Mouse (Mus musculus) G1E (cell line): ENCODE data around the gene Olfr545. TPM values are rescaled to one million over a fixed set of nuclear protein-coding genes. Genes with fewer than 3 reads are reported as not detected.
A peak's percentile ranks its signal among the peaks of the same experiment; 100 is the strongest.

ENCODE experiments used
- ATAC-seq: 2 replicates; pipeline ENCODE4 v1.8.0; 2016; ENCODE audit warnings: mild to moderate bottlenecking; ENCODE audit not compliant: insufficient number of reproducible peaks, poor library complexity, low FRiP score, severe bottlenecking; ENCODE audit errors: extremely low read depth
- DNase-seq: peaks from one replicate; pipeline ENCODE4 v3.0.0; 2012; ENCODE audit warnings: low spot score
- H3K27me3 ChIP-seq: 2 replicates; pipeline ENCODE4 v1.6.1; 2012; ENCODE audit warnings: mild to moderate bottlenecking, low read length, inconsistent platforms; ENCODE audit not compliant: insufficient read depth
- H3K36me3 ChIP-seq: replicated peaks from 2 replicates; pipeline ENCODE3; 2012; ENCODE audit warnings: mild to moderate bottlenecking, inconsistent platforms
- H3K4me1 ChIP-seq: 2 replicates; pipeline ENCODE4 v1.6.1; 2012; ENCODE audit warnings: low read depth, low read length, inconsistent platforms, mixed read lengths; ENCODE audit not compliant: insufficient read depth
- H3K4me3 ChIP-seq: 2 replicates; pipeline ENCODE4 v1.5.1; 2012; ENCODE audit warnings: low read depth, mild to moderate bottlenecking, inconsistent platforms, low read length, moderate library complexity, mixed read lengths
- H3K9me3 ChIP-seq: replicated peaks from 2 replicates; pipeline ENCODE4 v1.6.1; 2012; ENCODE audit warnings: inconsistent platforms
- CTCF ChIP-seq: IDR thresholded peaks from 2 replicates; pipeline ENCODE4 v1.5.1; 2012; ENCODE audit warnings: low read depth, low read length, inconsistent platforms, mixed read lengths
- GATA1 ChIP-seq: IDR thresholded peaks from 2 replicates; pipeline ENCODE4 v1.6.1; 2012; ENCODE audit warnings: borderline replicate concordance, low read length, inconsistent platforms, mixed read lengths
- GATA2 ChIP-seq: IDR thresholded peaks from 2 replicates; pipeline ENCODE4 v1.6.1; 2012; ENCODE audit warnings: low read depth, low read length, inconsistent platforms, borderline replicate concordance
- POLR2AphosphoS5 ChIP-seq: IDR thresholded peaks from 2 replicates; pipeline ENCODE4 v1.6.1; 2012; ENCODE audit warnings: low read depth, low read length, inconsistent platforms; ENCODE audit not compliant: insufficient replicate concordance
- TAL1 ChIP-seq: conservative IDR thresholded peaks from 2 replicates; pipeline ENCODE4 v1.6.1; 2012; ENCODE audit warnings: low read depth, low read length, inconsistent platforms, mixed read lengths
- polyA plus RNA-seq: library from polyadenylated mRNA; stranded (reverse); fragments of >175 nt; gene quantifications from 2 replicates; pipeline ENCODE4 v1.2.3, GENCODE M21; 2012
- total RNA-seq, 2 experiments: library from RNA; stranded (forward) in 1 of 2; stranded (reverse) in 1 of 2; fragments of 200-1000 nt in 1 of 2; fragments of >200 nt in 1 of 2; fragmentation: Nextera tagmentation in 1 of 2; gene quantifications; 2 replicates each; pipeline ENCODE4 v1.2.3; 2014 to 2017

The Olfr545 gene
- total and polyA plus RNA-seq, 3 experiments, result 0.05 TPM; not detected in 2

GRCm38 (mm10) chr7:102476601-102477000 lies 22.8 kb downstream of the Olfr545 start:
- Histone ChIP-seq H3K36me3 (peaks cover 19% of the 10 kb centered on the region), H3K27me3 (peaks cover 3% of the 10 kb centered on the region; the same call in 1 of the 2 replicates), H3K4me3 (no peak overlapping the region), H3K9me3 (no peaks in the 10 kb centered on the region), H3K4me1 (peaks cover 18% of the 10 kb centered on the region)
- TF ChIP-seq GATA2 (no peak), GATA1 (no peak), POLR2AphosphoS5 (no peak), CTCF (no peak), TAL1 (no peak)
- ATAC-seq (no peak), DNase-seq (no peak)

- H3K36me3 ChIP-seq, result peaks cover 55% of the 10 kb centered on the region
- H3K4me1 ChIP-seq, result no peaks in the 10 kb centered on the region; the same call in 1 of the 2 replicates
- TF ChIP-seq POLR2AphosphoS5 (peak; percentile 64; the same call in 1 of the 2 replicates), GATA2 (no peak)
- no peaks in the 10 kb centered on the region for H3K27me3 ChIP-seq
- no peak overlapping the region for H3K4me3 ChIP-seq
- ATAC-seq, result no peak; the same call in 1 of the 2 replicates
- DNase-seq, result no peak
- H3K9me3 ChIP-seq, result no peaks in the 10 kb centered on the region
These were observed 26.7 kb downstream of the Olfr545 start for GRCm38 (mm10) chr7:102472675-102473074.

- ATAC-seq (no peak), DNase-seq (no peak)
- H3K36me3 ChIP-seq, result peaks cover 90% of the 10 kb centered on the region
- TF ChIP-seq POLR2AphosphoS5 (no peak), CTCF (no peak), TAL1 (no peak), GATA2 (no peak), GATA1 (no peak)
- no peaks in the 10 kb centered on the region; the same call in 1 of the 2 replicates for H3K4me1 ChIP-seq
- no peaks in the 10 kb centered on the region for H3K27me3 ChIP-seq
- H3K9me3 ChIP-seq, result no peaks in the 10 kb centered on the region
- no peak overlapping the region for H3K4me3 ChIP-seq
These were observed 31.8 kb downstream of the Olfr545 start for GRCm38 (mm10) chr7:102467566-102467965.

GRCm38 (mm10) chr7:102458618-102459380 lies 40.6 kb downstream of the Olfr545 start:
- TF ChIP-seq TAL1, result no peak
- no peaks in the 10 kb centered on the region for H3K27me3 ChIP-seq
- no peak overlapping the region for H3K4me3 ChIP-seq
- peaks cover 92% of the 10 kb centered on the region for H3K36me3 ChIP-seq
- no peak for ATAC-seq
- H3K4me1 ChIP-seq, result peaks cover 18% of the 10 kb centered on the region
- no peaks in the 10 kb centered on the region for H3K9me3 ChIP-seq
- DNase-seq, result no peak

GRCm38 (mm10) chr7:102446438-102446837 lies 52.9 kb downstream of the Olfr545 start:
- H3K9me3 ChIP-seq, result no peaks in the 10 kb centered on the region
- DNase-seq, result no peak
- no peak for ATAC-seq
- no peak for TF ChIP-seq GATA2
- TF ChIP-seq CTCF, result no peak
- TF ChIP-seq POLR2AphosphoS5, result no peak
- TF ChIP-seq TAL1, result no peak
- no peak for TF ChIP-seq GATA1
- no peak overlapping the region for H3K4me3 ChIP-seq
- H3K36me3 ChIP-seq, result peaks cover 69% of the 10 kb centered on the region
- H3K4me1 ChIP-seq, result peaks cover 22% of the 10 kb centered on the region
- no peaks in the 10 kb centered on the region for H3K27me3 ChIP-seq

GRCm38 (mm10) chr7:102444301-102444700 lies 55.1 kb downstream of the Olfr545 start:
- no peak for ATAC-seq
- Histone ChIP-seq H3K36me3 (peaks cover 48% of the 10 kb centered on the region), H3K4me1 (peaks cover 28% of the 10 kb centered on the region), H3K27me3 (no peaks in the 10 kb centered on the region), H3K4me3 (peak overlapping the region; percentile 62; the same call in 1 of the 2 replicates), H3K9me3 (no peaks in the 10 kb centered on the region)
- no peak for TF ChIP-seq GATA1
- TF ChIP-seq CTCF, result no peak
- TF ChIP-seq POLR2AphosphoS5, result no peak
- no peak for TF ChIP-seq TAL1
- TF ChIP-seq GATA2, result no peak
- peak; percentile 14 for DNase-seq
